Mouse (Mus musculus): ENCODE measurements at regions not wholly inside any gene's neighbourhood (a gene's known extent, or its start where the extent isn't known, plus 50 kb on each side); places are given as distances from the start of the nearest gene placed in this dataset.

DNA sequence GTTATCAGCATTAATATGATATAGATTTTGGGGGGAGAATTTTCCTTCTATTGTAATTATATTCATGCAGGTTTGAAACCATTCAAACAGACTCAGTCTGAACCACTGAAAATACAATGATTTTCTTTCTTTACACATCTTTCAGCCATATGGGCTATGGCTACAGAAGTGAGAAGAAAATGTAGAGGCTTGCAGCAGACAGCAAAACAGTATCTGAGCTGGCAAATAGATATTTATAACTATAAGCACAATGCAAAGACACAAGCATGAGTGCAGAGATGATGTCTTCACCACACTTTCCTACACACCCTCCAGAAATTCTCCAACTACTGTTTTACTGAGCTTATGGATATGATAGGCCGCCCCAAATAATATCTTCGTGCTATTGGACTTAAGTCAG lies 92.6 kb upstream of the Klf6 start:
- 61% methylated on average over 2 of the region's 2 CpGs for WGBS (ENCODE audit: insufficient replicate concordance)
- no peak for ATAC-seq (ENCODE audit: low read depth)

DNA sequence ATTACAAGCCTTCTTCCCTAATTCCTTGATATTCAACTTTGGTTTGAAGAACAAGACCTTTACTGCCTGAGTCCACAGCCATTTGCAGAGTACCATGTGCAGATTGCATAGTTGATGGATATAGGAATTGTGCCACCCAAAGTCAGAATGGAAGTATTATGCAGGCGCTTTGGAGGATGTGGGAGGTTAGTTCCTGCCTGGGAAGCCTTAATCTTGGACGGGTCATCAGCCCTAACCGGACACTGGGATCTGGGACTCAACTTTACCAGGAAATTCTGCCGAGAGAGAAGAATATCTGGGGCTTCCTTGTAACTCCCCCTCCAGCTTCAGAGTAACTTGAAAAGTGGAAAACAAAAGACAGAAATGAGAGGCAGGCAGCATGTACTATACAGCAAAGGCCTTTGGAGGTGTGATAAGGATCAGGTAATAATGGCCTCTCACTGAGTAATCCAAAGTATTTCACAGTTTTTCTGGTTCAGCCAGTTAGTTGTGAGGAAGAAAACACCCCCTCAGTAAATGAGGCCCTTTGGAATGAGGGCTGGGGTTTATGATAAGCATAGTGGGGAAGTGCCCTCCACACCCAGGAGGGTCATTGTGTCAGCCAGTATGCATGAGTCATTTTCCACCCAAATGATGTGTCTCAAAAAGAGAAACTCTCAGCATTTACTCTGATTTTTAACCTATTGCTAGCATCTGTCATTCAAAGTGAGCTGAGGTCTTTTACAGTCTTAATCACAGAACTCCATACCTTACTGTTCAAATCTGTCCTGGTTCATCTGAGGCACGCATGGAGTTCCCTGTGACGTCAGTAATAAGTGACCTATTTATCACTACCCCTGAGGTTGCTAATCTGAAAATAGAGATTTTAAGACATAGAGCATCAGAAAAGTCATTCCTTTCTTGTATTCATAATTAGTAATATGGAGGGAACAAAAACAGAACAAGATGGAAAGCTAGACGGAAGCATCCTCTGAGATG lies 91.7 kb upstream of the Klf6 start:
- Histone ChIP-seq H3K4me1 (replicated peaks) (no peaks in the 10 kb centered on the region), H3K4me3 (replicated peaks) (no peak overlapping the region), H3K4me2 (no peak overlapping the region), H3K9me3 (replicated peaks) (no peaks in the 10 kb centered on the region), H3K27me3 (no peaks in the 10 kb centered on the region), H3K27ac (no peak overlapping the region), H3K9ac (no peak overlapping the region), H3K36me3 (no peaks in the 10 kb centered on the region)
- ATAC-seq (ENCODE audit: low read depth) (no peak), DNase-seq (no peak)
- WGBS (ENCODE audit: insufficient replicate concordance), result 36% methylated on average over 7 of the region's 7 CpGs

More for the DNA sequence above, 92.6 kb upstream of the Klf6 start:
- no peaks in the 10 kb centered on the region for H3K27me3 ChIP-seq
- DNase-seq, result no peak
- no peaks in the 10 kb centered on the region for H3K9me3 ChIP-seq (replicated peaks)
- no peaks in the 10 kb centered on the region for H3K36me3 ChIP-seq
- H3K4me2 ChIP-seq, result no peak overlapping the region
- no peak overlapping the region for H3K9ac ChIP-seq
- no peak overlapping the region for H3K27ac ChIP-seq
- H3K4me3 ChIP-seq (replicated peaks), result no peak overlapping the region
- no peaks in the 10 kb centered on the region for H3K4me1 ChIP-seq (replicated peaks)

DNA sequence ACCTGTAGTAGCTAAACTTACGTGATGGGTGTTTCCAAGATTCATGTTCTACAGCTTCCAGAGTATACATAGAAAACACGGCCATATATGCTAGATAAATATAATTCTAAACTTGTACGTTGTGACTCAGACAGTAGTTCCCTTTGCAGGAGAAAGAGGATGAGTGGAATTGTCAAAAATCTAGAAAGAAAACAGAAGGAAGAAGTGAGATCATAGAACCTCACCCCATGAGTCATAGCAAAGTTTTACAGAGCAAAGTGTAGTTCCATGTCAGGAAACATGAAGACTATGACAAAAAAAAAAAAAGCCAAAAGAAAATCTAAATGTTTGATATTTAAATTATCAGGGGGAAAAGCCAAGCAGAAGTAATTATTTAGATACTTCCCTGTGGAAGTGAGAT lies 87.5 kb upstream of the Klf6 start:
- H3K4me1 ChIP-seq (replicated peaks), result no peaks in the 10 kb centered on the region
- ATAC-seq (ENCODE audit: low read depth) (no peak), DNase-seq (no peak)
- 60% methylated on average over 3 of the region's 3 CpGs for WGBS (ENCODE audit: insufficient replicate concordance)
- H3K27ac ChIP-seq, result no peak overlapping the region
- H3K4me3 ChIP-seq (replicated peaks), result no peak overlapping the region
- no peak overlapping the region for H3K9ac ChIP-seq
- no peaks in the 10 kb centered on the region for H3K27me3 ChIP-seq
- no peaks in the 10 kb centered on the region for H3K36me3 ChIP-seq
- H3K9me3 ChIP-seq (replicated peaks), result no peaks in the 10 kb centered on the region
- H3K4me2 ChIP-seq, result no peak overlapping the region

DNA sequence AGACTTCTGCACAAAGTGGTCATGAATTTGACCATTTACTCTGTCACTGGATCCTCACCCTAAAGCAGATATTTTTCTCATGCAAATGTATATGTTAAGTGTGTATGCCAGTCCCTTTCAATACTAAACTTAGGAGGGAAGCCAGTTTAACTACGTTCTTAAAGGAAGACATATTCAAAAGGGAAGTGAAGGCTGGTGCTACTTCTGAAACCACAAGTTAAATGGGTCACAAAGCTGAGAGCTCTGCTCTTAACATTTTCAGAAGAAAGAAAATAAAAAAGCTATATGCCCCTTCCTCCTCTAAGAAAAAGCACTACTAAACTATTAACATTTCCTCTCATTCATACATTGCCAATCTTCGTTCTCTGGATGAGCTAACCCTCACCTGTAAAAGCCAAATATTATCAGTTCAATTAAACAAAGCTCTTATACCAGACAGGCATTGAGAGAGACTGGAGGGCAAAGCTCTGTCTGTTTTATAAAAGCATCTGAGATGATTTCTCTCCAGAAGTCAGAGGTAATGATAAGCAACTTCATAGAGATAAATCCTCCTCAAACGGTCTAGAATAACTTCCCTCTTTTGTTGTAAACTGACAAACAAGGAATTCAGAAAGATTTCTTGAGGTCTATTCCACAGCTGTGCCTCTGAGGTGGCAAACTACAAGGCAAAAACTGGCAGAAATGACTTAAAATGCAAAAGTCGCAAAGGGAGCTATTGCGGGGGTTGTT lies 82.7 kb upstream of the Klf6 start:
- WGBS (ENCODE audit: insufficient replicate concordance), result 32% methylated on average over 5 of the region's 5 CpGs
- no peak for ATAC-seq (ENCODE audit: low read depth)
- Histone ChIP-seq H3K27me3 (no peaks in the 10 kb centered on the region), H3K36me3 (no peaks in the 10 kb centered on the region), H3K9ac (no peak overlapping the region), H3K4me2 (no peak overlapping the region), H3K4me3 (replicated peaks) (no peak overlapping the region), H3K9me3 (replicated peaks) (no peaks in the 10 kb centered on the region), H3K4me1 (replicated peaks) (no peaks in the 10 kb centered on the region), H3K27ac (no peak overlapping the region)
- no peak for DNase-seq

DNA sequence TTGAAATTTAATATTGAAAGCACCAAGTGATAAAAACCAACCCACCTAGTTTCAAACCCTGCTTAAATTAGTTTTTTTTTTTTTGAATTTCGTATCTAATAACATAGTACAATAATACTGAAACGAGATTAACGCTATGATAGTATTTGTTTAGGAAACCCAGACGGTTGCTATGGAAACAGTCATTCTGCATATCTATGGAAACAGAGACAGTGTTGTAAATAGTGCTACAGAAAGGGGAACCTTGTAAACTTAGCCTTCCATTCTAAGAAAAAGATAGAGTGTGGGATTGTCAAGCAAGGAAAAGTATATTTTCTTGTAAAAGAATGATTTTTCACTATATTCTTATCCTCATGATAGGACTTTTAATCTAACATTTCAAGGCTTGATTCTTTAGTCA lies 81.9 kb upstream of the Klf6 start:
- Histone ChIP-seq H3K27ac (no peak overlapping the region), H3K4me2 (no peak overlapping the region), H3K36me3 (no peaks in the 10 kb centered on the region), H3K9ac (no peak overlapping the region), H3K4me1 (replicated peaks) (no peaks in the 10 kb centered on the region), H3K9me3 (replicated peaks) (no peaks in the 10 kb centered on the region), H3K27me3 (no peaks in the 10 kb centered on the region), H3K4me3 (replicated peaks) (no peak overlapping the region)
- DNase-seq (no peak), ATAC-seq (ENCODE audit: low read depth) (no peak)
- 23% methylated on average over 4 of the region's 4 CpGs for WGBS (ENCODE audit: insufficient replicate concordance)

DNA sequence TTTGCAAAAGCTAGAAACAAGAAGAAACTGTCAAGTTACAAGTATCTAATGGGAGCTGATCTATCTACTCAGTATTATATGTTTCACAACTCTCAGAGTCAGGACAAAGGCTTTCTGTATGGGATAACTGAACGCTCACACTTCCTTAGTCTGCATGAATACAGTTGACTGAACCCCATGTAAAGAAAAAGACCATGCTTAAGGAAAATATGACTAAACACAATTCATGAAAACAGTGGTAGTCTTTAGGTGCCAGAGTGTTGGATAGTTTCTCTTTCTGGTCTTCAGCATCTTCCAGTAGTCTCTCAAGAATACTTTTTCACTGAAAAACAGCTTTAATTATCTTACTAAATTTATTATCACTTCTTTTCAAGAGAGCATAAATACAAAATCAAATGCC lies 78.7 kb upstream of the Klf6 start:
- Histone ChIP-seq H3K27ac (no peak overlapping the region), H3K36me3 (no peaks in the 10 kb centered on the region), H3K9me3 (replicated peaks) (no peaks in the 10 kb centered on the region), H3K9ac (no peak overlapping the region), H3K4me3 (replicated peaks) (no peak overlapping the region), H3K4me1 (replicated peaks) (no peaks in the 10 kb centered on the region), H3K27me3 (no peaks in the 10 kb centered on the region), H3K4me2 (no peak overlapping the region)
- ATAC-seq (ENCODE audit: low read depth) (no peak), DNase-seq (no peak)
- WGBS (ENCODE audit: insufficient replicate concordance), result 73% methylated on average over 1 of the region's 1 CpGs

DNA sequence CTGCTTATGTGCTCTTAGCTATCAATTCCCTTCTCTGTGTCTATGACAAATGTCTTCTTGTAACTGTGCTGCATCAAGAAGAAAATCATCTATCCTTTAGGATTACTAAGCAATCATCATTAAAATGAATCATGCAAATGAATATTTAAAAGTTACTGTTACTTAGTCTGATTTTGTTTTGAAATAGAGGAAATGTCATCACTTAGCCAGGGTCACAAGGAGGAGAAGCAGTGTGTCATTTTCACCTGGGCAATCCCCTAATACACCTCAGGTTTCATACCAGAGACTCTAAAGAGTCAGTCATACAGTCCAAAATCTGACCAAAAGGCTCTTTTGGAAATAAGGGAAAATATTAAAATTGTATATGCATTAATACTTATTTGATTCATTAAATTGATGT lies 74.2 kb upstream of the Klf6 start:
- DNase-seq (no peak), ATAC-seq (ENCODE audit: low read depth) (no peak)
- Histone ChIP-seq H3K4me1 (replicated peaks) (no peaks in the 10 kb centered on the region), H3K9ac (no peak overlapping the region), H3K9me3 (replicated peaks) (no peaks in the 10 kb centered on the region), H3K4me3 (replicated peaks) (no peak overlapping the region), H3K4me2 (no peak overlapping the region), H3K27me3 (no peaks in the 10 kb centered on the region), H3K36me3 (no peaks in the 10 kb centered on the region), H3K27ac (no peak overlapping the region)

DNA sequence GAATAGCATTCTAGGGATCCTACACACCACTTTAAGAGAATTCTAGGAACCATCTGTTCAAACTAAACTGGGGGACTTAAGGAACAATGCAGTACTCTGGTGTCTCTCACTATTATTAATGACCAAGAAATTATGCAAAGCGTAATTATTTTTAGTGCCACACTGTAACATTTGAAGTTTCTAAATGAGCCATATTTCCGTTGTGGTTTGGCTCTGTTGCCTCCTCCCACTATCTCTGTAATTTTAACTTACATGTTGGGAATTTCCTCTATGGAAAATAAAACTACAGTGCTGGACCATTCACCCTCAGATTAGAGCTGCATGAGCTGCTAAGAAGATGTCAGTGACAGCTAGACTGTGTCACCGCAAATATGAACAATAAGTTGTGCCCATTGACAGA lies 72.0 kb upstream of the Klf6 start:
- DNase-seq (no peak), ATAC-seq (ENCODE audit: low read depth) (no peak)
- Histone ChIP-seq H3K4me3 (replicated peaks) (no peak overlapping the region), H3K9me3 (replicated peaks) (no peaks in the 10 kb centered on the region), H3K4me1 (replicated peaks) (no peaks in the 10 kb centered on the region), H3K27me3 (no peaks in the 10 kb centered on the region), H3K9ac (no peak overlapping the region), H3K4me2 (no peak overlapping the region), H3K36me3 (no peaks in the 10 kb centered on the region), H3K27ac (no peak overlapping the region)
- 61% methylated on average over 3 of the region's 3 CpGs for WGBS (ENCODE audit: insufficient replicate concordance)

DNA sequence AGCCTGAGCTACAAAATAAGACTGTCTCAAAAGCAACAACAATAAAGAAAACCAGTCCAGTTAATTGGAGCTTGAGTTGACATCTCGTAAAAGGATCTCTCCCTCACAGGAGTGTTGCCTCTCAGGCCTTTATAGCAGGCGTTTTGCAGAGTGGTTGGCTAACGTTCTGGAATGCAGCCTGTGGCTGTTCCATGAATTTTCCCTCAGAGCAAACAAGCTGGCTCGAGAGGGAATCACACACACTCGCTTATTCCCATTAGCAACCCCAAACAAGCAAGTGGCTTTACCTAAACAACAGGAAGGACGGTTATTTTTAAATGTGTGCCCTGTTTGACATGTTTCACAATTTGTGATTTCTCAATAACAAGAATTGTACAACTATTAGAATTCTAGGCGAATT lies 59.2 kb upstream of the Klf6 start:
- no peak overlapping the region for H3K4me2 ChIP-seq
- no peaks in the 10 kb centered on the region for H3K27me3 ChIP-seq
- H3K4me3 ChIP-seq (replicated peaks), result no peak overlapping the region
- no peak overlapping the region for H3K9ac ChIP-seq
- WGBS (ENCODE audit: insufficient replicate concordance), result 36% methylated on average over 7 of the region's 7 CpGs
- ATAC-seq (ENCODE audit: low read depth), result no peak
- no peaks in the 10 kb centered on the region for H3K9me3 ChIP-seq (replicated peaks)
- H3K4me1 ChIP-seq (replicated peaks), result 0 out of 2 replicates have a peak, but pooled peaks cover 10% of the 10 kb centered on the region
- no peaks in the 10 kb centered on the region for H3K36me3 ChIP-seq
- DNase-seq, result no peak
- no peak overlapping the region for H3K27ac ChIP-seq

DNA sequence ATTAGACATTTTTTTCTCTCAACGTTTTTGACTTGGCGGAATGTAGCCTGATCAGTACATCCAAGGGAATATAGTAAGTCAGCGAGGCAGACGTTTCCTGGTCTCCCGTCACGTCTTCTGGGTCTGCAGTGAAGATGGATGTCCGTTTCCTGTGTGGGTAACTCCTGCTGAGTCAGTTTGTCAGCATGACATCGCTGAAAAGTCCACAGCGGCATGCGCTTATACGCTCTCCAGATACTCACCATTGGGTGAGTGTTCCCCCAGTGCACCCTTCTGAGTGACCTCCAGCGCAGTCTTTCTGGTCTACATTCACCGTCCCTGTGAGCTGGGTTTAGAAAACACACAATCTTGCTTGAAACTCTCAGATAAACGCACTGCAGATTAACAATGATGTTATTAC lies 58.5 kb upstream of the Klf6 start:
- DNase-seq, result no peak
- no peaks in the 10 kb centered on the region for H3K27me3 ChIP-seq
- no peak overlapping the region for H3K4me3 ChIP-seq (replicated peaks)
- H3K27ac ChIP-seq, result peak overlapping the region; percentile 56
- no peaks in the 10 kb centered on the region for H3K9me3 ChIP-seq (replicated peaks)
- ATAC-seq (ENCODE audit: low read depth), result peak; percentile 56
- no peaks in the 10 kb centered on the region for H3K36me3 ChIP-seq
- 9% methylated on average over 14 of the region's 14 CpGs for WGBS (ENCODE audit: insufficient replicate concordance)
- H3K4me2 ChIP-seq, result peak overlapping the region; percentile 19; the same call in 1 of the 2 replicates
- H3K9ac ChIP-seq, result no peak overlapping the region
- H3K4me1 ChIP-seq (replicated peaks), result 0 out of 2 replicates have a peak, but pooled peaks cover 10% of the 10 kb centered on the region

DNA sequence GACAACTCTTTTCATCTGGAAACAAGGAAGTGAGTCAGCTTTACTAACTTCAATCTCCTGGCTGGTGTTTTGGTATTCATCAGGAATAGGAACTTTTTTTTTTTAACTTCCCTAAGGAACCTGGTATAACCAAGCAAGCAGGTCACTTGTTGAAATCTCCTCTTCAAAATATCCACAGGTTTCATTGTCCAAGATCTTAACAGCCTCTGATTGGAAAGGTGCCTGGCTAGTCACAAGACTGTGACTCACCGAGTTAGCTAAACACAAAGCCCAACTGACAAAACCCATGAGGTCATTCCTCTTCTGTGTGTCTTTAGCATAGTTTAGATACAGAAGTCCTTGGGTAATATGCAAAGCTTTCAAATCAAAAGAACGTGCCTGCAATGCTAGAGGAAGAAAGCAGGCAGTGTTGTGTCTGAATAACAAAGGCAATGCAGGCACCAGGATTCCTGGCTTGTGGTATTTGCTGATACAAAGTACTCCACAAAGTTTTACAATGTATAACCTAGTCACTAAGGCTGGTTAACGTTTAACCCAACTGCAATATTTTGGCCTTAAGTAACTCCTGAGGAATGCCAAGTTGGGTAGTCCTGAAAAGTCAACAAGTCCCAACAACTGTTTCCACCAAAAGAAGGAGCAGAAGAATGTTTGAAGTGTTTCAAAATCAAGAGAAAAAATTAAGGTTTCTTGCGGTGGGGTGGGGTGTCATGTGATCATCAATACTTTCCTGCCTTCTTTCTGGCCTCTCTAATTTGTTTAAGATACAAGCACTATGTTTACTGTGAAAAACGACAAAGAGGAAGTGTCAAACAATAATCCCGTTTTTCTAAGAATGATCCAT lies 57.5 kb upstream of the Klf6 start:
- DNase-seq, result no peak
- H3K9me3 ChIP-seq (replicated peaks), result no peaks in the 10 kb centered on the region
- 9% methylated on average over 6 of the region's 6 CpGs for WGBS (ENCODE audit: insufficient replicate concordance)
- H3K9ac ChIP-seq, result no peak overlapping the region
- peak overlapping the region; percentile 56 for H3K27ac ChIP-seq
- no peaks in the 10 kb centered on the region for H3K36me3 ChIP-seq
- ATAC-seq (ENCODE audit: low read depth), result peak; percentile 63
- H3K27me3 ChIP-seq, result no peaks in the 10 kb centered on the region
- H3K4me2 ChIP-seq, result no peak overlapping the region
- no peak overlapping the region for H3K4me3 ChIP-seq (replicated peaks)
- 0 out of 2 replicates have a peak, but pooled peaks cover 10% of the 10 kb centered on the region for H3K4me1 ChIP-seq (replicated peaks)

Measured in liver, embryonic 13.5 days (tissue).